Mouse (Mus musculus) hindbrain, embryonic 14.5 days (tissue): ENCODE data around the gene Tsen34. TPM values are rescaled to one million over a fixed set of nuclear protein-coding genes. Genes with fewer than 3 reads are reported as not detected.
"Not testable (repeated sequence)": the region's sequence is repeated elsewhere in the genome, so short reads cannot be mapped to it uniquely, and the experiment has no call there.

ENCODE experiments used
- ATAC-seq: fragments of 200-750 bp; cut with Nextera tagmentation; 2 replicates; pipeline ENCODE4 v1.8.0; 2017; ENCODE audit warnings: moderate number of reproducible peaks, mild to moderate bottlenecking, moderate TSS enrichment, moderate library complexity; ENCODE audit not compliant: low FRiP score
- DNase-seq: peaks from one replicate; pipeline ENCODE4 v3.0.0-alpha.2; 2015; ENCODE audit warnings: low spot score
- H3K27ac ChIP-seq: fragments of 300-500 bp; sonication (generic); 2 replicates; pipeline ENCODE4 v1.5.1; 2014; ENCODE audit warnings: mild to moderate bottlenecking, moderate library complexity
- H3K27me3 ChIP-seq: fragments of 300-500 bp; sonication (generic); 2 replicates; pipeline ENCODE4 v1.6.1; 2014; ENCODE audit warnings: mild to moderate bottlenecking, low read length, mixed read lengths; ENCODE audit not compliant: control insufficient read depth, insufficient read depth
- H3K36me3 ChIP-seq: fragments of 300-500 bp; sonication (generic); replicated peaks from 2 replicates; pipeline ENCODE4 v1.6.1; 2014; ENCODE audit not compliant: control insufficient read depth, insufficient read depth
- H3K4me1 ChIP-seq: fragments of 300-500 bp; sonication (generic); replicated peaks from 2 replicates; pipeline ENCODE4 v1.6.1; 2014; ENCODE audit warnings: antibody characterized with exemption, low read length, mixed read lengths; ENCODE audit not compliant: control insufficient read depth, insufficient read depth
- H3K4me2 ChIP-seq: fragments of 300-500 bp; sonication (generic); replicated peaks from 2 replicates; pipeline ENCODE4 v1.6.1; 2014; ENCODE audit warnings: mild to moderate bottlenecking, moderate library complexity
- H3K4me3 ChIP-seq: fragments of 300-500 bp; sonication (generic); replicated peaks from 2 replicates; pipeline ENCODE4 v1.5.1; 2014; ENCODE audit warnings: mild to moderate bottlenecking, low read length
- H3K9ac ChIP-seq: fragments of 300-500 bp; sonication (generic); 2 replicates; pipeline ENCODE4 v1.6.1; 2014
- H3K9me3 ChIP-seq: fragments of 300-500 bp; sonication (generic); 2 replicates; pipeline ENCODE4 v1.6.1; 2016; ENCODE audit warnings: low read length; ENCODE audit not compliant: control insufficient read depth
- WGBS: fragments of 180-500 bp; shearing (Covaris S2); extraction: QIAGEN DNeasy Blood & Tissue Kit; methylation state at CpG from one replicate; pipeline ENCODE4 v1.1.7; 2014; 5-methylcytosine and 5-hydroxymethylcytosine counted together
- polyA plus RNA-seq: library from polyadenylated mRNA; unstranded; fragments of >200 nt; fragmentation: Nextera tagmentation; extraction: Ambion mirVana; gene quantifications from 2 replicates; pipeline ENCODE4 v1.2.1, GENCODE M21; 2014

Tsen34 gene
- polyA plus RNA-seq, 1 experiment from 2014 or later, result 263 TPM

DNA sequence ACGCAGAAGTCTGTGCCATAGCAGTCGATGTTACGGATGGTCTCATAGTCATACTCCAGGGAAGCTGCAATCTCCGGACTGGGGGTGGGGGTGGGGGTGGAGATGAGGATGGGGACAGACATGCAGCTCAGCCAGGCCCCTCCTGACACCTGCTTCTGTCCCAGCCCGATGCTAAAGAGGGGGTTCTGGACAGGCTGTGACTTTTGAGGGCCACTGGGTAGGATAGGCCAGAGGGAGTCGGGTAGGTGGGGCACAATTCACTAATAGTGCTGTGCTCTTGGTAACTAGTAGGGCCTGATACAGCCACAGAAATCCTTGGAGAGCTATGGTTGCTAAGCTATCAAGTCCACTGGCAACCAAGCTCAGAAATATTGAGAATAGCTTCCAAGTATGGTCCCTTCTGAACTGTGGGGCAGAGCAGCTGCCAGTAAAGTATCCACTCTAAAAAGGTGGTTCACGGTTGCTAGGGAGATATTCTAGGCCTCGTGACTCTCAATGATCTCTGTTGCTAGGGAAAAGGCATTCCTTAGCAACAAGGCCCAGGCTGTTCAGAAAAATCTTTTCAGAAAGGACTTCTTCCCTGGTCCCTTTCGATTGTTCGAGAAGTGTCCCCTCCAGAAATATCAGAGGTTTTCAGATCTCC lies 8.6 kb upstream of the Tsen34 start:
- WGBS, result 48% methylated on average over 10 of the region's 10 CpGs
- H3K36me3 ChIP-seq, result peaks cover 63% of the 10 kb centered on the region
- H3K27ac ChIP-seq, result peak overlapping the region; percentile 73
- H3K4me1 ChIP-seq, result peaks cover 10% of the 10 kb centered on the region; the same call in 1 of the 2 replicates
- no peaks in the 10 kb centered on the region for H3K9me3 ChIP-seq
- DNase-seq (peak; percentile 53), ATAC-seq (peak; percentile 76)
- no peaks in the 10 kb centered on the region for H3K27me3 ChIP-seq
- no peak overlapping the region for H3K9ac ChIP-seq
- H3K4me2 ChIP-seq, result no peak overlapping the region
- H3K4me3 ChIP-seq, result no peak overlapping the region

DNA sequence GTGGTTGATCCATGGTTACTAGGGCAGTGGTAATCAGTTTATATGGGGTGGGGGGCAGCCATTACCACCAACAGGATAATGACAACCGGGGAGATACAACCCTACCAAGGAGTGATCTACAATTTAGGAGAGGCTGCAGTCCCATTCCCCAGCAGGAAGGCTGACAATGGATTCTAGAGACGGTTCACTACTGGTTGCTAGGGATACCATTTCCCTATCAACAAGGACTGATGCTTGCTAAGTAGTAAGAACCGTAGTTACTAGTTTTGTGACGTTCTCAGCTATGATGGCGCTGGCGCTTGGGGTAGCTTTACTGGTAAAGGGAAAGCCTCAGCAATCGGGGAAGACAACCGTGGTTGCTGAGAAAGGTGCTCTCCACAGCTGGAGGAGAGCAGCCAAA lies 8.0 kb upstream of the Tsen34 start:
- Histone ChIP-seq H3K9me3 (no peaks in the 10 kb centered on the region), H3K9ac (no peak overlapping the region), H3K27me3 (no peaks in the 10 kb centered on the region), H3K27ac (peak overlapping the region; percentile 73), H3K4me2 (no peak overlapping the region), H3K36me3 (peaks cover 62% of the 10 kb centered on the region), H3K4me1 (peaks cover 10% of the 10 kb centered on the region; the same call in 1 of the 2 replicates), H3K4me3 (no peak overlapping the region)
- 67% methylated on average over 8 of the region's 8 CpGs for WGBS
- ATAC-seq (no peak), DNase-seq (no peak)

DNA sequence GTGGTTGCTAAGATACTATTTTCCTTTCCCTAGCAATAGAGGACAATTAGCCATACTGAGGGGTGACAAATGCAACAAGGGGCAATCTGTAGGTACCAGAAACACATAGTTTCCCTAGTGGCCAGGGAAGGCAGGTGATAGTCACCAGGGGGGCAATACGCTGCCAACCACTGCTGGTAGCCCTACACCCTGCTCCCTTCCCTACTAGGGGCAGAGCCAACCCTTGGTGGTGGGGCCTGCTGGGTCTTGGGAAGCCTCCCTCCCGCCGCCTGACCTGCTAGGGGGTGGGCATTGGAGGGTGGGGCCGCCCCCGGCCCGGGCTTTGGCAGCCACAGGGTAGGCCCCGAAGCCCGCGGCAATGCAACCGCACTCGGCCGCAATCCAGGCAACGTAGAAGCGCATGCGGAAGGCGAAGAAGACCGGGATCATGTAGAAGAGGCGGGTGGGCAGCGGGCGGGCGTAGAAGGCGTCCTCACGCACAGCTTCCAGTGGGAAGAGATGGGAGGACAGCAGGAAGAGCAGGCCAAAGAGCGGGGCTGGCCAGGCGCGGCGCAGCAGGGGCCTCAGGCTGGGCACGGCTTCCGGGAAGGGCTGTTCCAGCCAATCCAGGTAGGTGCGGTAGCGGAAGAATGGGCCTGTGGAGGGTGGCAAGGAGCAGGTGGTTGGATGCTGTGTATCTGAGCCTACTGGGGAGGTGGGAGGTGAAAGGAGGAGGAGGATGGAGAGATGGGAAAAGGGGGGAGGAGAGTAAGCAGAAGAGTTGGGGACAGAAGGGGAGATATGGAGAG lies 7.1 kb upstream of the Tsen34 start:
- DNase-seq, result no peak
- Histone ChIP-seq H3K9me3 (no peaks in the 10 kb centered on the region), H3K4me3 (no peak overlapping the region), H3K27ac (no peak overlapping the region), H3K36me3 (peaks cover 62% of the 10 kb centered on the region), H3K4me1 (peaks cover 10% of the 10 kb centered on the region; the same call in 1 of the 2 replicates), H3K27me3 (no peaks in the 10 kb centered on the region), H3K9ac (no peak overlapping the region), H3K4me2 (no peak overlapping the region)
- 0 out of 2 replicates have a peak, but pooled peaks have one; percentile 21 for ATAC-seq
- WGBS, result 78% methylated on average over 31 of the region's 31 CpGs

DNA sequence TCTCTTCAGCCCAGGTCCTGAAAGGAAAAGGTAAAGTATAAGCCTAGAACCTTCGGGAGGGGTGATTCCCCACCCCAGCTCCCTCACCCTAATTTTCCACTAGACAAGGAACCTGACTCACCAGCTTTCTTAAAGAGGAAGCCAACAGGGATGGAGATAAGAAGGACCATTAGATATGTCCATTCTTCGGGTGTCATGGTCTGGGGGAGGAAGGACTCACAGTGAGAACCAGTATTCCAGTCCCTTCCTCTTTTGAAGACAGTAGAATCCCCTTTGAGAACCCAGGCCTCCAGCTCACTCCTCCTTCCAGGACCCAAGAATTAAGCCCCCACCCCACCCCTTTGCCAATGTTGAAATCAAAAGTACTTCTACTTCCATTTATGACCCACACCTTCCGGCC lies 744 bp upstream of the Tsen34 start:
- H3K27me3 ChIP-seq, result no peaks in the 10 kb centered on the region
- peak overlapping the region; percentile 88 for H3K4me2 ChIP-seq
- no peak for ATAC-seq
- no peaks in the 10 kb centered on the region for H3K9me3 ChIP-seq
- WGBS, result 38% methylated on average over 3 of the region's 3 CpGs
- peak overlapping the region; percentile 93; the same call in 1 of the 2 replicates for H3K27ac ChIP-seq
- H3K4me3 ChIP-seq, result peak overlapping the region; percentile 88
- H3K4me1 ChIP-seq, result peaks cover 19% of the 10 kb centered on the region
- H3K36me3 ChIP-seq, result peaks cover 40% of the 10 kb centered on the region
- DNase-seq, result no peak
- H3K9ac ChIP-seq, result peak overlapping the region; percentile 93

DNA sequence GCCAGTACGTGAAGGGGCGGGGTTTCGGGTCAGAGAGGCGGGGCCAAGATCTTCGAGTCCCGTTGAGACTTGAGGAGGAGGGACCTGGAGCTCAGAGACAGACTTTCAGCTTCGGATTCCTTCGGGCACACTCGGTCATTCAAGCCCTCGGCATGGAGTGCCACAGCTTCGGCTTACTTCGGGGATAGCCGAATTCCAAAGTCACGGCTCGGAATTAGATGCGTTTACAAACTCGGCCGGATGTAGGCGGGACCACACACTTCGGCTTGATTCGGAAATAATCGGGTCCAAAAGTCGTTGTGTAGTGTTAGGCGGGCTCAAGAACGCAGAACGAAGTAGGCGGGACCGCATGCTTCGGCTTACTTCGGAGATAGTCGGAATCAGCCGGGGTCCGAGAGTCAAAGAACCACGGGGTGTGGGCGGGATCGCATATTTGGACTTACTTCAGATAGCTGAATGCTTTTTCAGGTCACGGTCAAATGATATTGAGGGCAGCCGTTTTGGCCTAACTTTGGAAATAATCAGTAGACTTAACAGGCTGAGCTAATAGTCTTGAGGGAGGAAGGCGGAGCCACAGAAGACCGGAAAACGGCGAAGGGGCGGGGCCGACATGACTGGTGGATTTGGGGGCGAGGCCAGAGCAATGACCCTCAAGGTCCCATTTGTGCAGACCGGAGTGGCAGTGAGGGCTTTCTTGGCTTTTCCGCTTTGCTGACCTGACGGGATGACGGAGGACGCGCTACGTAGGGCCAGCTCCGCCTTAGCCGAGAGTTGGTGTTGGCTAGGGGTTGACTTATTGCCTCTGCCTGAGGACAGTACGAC lies 535 bp downstream of the Tsen34 start, which contains the start of gene Mboat7:
Gene Mboat7, minus strand, starts transcription at position 537 of the 822 bp plus-strand sequence.
- under 1% methylated on average over 55 of the region's 55 CpGs for WGBS
- Histone ChIP-seq H3K9me3 (no peaks in the 10 kb centered on the region), H3K27me3 (no peaks in the 10 kb centered on the region), H3K9ac (peak within 1 kb of the TSS; percentile 93), H3K36me3 (peaks cover 44% of the 10 kb centered on the region), H3K4me2 (peak within 1 kb of the TSS; percentile 88), H3K4me3 (peak within 1 kb of the TSS; percentile 88), H3K27ac (peak within 1 kb of the TSS; percentile 93), H3K4me1 (peaks cover 19% of the 10 kb centered on the region)
- ATAC-seq (peak; percentile 94), DNase-seq (peak; percentile 98)

DNA sequence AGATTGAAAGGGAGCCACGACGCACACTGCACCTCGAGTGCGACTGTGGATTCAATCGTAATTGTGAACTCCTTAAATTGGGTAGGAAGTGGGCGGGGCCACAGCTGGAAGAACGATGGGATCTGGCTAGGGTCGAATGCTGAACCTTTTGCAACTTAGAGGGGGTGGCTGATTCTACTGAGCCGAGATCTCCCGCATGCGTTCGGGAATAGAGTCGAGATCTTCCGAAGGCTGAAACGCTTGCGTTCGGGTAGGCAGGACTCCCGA lies 1.1 kb downstream of the Tsen34 start:
- H3K4me2 ChIP-seq, result peak overlapping the region; percentile 88
- H3K4me1 ChIP-seq, result peaks cover 19% of the 10 kb centered on the region
- peak overlapping the region; percentile 88 for H3K4me3 ChIP-seq
- peaks cover 45% of the 10 kb centered on the region for H3K36me3 ChIP-seq
- H3K9me3 ChIP-seq, result no peaks in the 10 kb centered on the region
- H3K27ac ChIP-seq, result peak overlapping the region; percentile 93
- no peak for ATAC-seq
- peak overlapping the region; percentile 93 for H3K9ac ChIP-seq
- H3K27me3 ChIP-seq, result no peaks in the 10 kb centered on the region
- WGBS, result 0% methylated on average over 18 of the region's 18 CpGs
- no peak for DNase-seq

DNA sequence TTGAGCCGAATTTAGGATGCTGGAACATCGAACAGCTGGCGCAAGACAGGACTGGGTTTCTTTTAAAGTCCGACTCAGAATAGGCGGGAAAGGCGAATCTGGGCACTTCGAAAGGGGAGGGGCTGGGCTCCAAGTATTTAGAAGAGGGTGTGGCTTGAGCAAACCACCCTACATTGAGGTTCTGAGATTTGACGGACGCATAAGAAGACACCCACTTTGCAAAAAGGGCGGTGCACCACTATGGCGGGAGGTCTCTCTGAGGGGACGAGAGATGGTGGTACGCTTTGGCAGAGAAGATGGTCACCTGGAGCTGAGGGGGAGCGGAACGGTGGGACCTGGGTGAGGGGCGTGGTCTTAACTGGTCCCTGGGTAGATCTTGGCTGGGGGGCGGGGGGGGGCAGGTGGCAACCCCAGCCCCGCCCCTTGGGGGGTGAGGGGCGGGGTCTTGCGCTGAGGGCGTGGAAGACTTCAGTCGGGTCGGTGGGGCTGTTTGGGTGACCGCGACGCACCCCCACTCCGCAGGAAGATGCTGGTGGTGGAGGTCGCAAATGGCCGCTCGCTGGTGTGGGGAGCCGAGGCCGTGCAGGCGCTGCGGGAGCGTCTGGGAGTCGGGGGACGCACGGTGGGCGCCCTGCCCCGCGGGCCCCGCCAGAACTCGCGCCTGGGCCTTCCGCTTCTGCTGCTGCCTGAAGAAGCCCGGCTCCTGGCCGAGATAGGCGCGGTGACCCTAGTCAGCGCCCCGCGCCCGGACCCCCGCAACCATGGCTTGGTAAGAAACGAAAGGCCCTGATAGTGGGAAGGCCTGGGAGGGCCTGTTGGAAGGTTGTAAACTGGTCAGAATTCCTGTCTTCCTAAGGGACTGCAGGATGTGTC lies 1.6 kb downstream of the Tsen34 start:
- Histone ChIP-seq H3K27me3 (no peaks in the 10 kb centered on the region), H3K36me3 (peaks cover 51% of the 10 kb centered on the region), H3K27ac (peak overlapping the region; percentile 93), H3K4me2 (peak overlapping the region; percentile 88), H3K9ac (peak overlapping the region; percentile 93), H3K9me3 (no peaks in the 10 kb centered on the region), H3K4me1 (peaks cover 19% of the 10 kb centered on the region), H3K4me3 (peak overlapping the region; percentile 88)
- ATAC-seq (peak; percentile 28), DNase-seq (peak; percentile 68)
- under 1% methylated on average over 53 of the region's 55 CpGs for WGBS

DNA sequence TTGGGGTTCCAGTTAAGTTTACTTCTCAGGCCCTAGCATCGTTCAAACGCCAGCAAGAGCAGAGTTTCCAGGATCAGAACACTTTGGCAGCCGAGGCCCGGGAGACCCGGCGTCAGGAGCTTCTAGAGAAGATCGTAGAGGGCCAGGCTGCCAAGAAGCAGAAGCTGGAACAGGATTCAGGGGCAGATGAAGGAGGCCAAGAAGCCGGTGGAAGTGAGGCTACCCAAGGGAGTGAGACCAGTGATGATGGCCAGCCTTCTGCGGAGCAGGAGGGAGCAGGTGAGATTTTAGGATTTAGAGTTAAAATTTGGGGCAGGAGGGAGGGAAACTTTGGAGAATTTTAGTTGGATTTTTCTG lies 2.3 kb downstream of the Tsen34 start:
- DNase-seq, ATAC-seq, H3K9me3 ChIP-seq, H3K27me3 ChIP-seq: not testable (repeated sequence)
- Histone ChIP-seq H3K27ac (peak overlapping the region; percentile 93), H3K4me2 (peak overlapping the region; percentile 88), H3K4me3 (peak overlapping the region; percentile 88), H3K36me3 (peaks cover 52% of the 10 kb centered on the region), H3K4me1 (peaks cover 19% of the 10 kb centered on the region), H3K9ac (peak overlapping the region; percentile 93)
- 7% methylated on average over 9 of the region's 9 CpGs for WGBS
